Mouse (Mus musculus): ENCODE results near the gene Gm20855. TPM values are rescaled to one million over a fixed set of nuclear protein-coding genes. Genes with fewer than 3 reads are reported as not detected.

Gm20855 gene
- not detected for polyA plus RNA-seq (2015; fragmentation: Illumina TruSeq; extraction: RNeasy Lipid Tissue Mini Kit (QIAGEN cat#74804); ENCODE audit: low read depth, low replicate concordance)

DNA sequence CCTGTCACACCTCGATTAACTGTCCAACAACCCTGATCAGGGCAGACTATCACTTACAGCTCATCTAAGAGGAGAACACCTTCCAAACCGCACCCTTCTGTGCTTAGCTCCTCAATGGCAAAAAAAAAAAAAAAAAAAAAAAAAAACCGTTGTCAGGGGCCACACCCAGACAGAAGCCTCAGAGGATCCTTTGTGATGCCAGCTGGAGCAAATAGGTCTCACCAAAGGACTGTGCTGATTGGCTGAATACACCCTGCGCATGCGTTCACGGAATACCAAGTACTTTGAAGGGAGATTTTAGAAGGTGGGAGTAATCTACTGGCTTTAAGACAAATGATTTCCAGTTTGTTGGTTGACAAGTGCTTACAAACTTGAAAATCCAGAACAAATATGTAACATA is at the start of gene Gm20855:
Gene Gm20855, minus strand, starts transcription at position 101 of the 400 bp plus-strand sequence.

Data from brain, adult 10 weeks (tissue).